Mouse (Mus musculus) brain, embryonic 14.5 days (tissue): Measurements from ENCODE around the gene Tefm. TPM values are rescaled to one million over a fixed set of nuclear protein-coding genes. Genes with fewer than 3 reads are reported as not detected.

Experiments used
- DNase-seq: peaks from one replicate; pipeline ENCODE4 v3.0.0-alpha.2; 2011; ENCODE audit warnings: low read depth
- CTCF ChIP-seq: fragments of 200-500 bp; IDR thresholded peaks from 2 replicates; pipeline ENCODE4 v1.5.1; 2012; ENCODE audit warnings: inconsistent platforms, mild to moderate bottlenecking, moderate library complexity, borderline replicate concordance; ENCODE audit not compliant: insufficient read depth, insufficient read length; ENCODE audit errors: extremely low read depth
- POLR2A ChIP-seq: fragments of 200-500 bp; IDR thresholded peaks from 2 replicates; pipeline ENCODE4 v1.6.1; 2012; ENCODE audit warnings: mild to moderate bottlenecking, inconsistent platforms, borderline replicate concordance; ENCODE audit not compliant: poor library complexity, insufficient read depth, insufficient read length, severe bottlenecking; ENCODE audit errors: extremely low read depth
- polyA plus RNA-seq: library from polyadenylated mRNA; depleted of rRNA; stranded (reverse); fragments of >200 nt; gene quantifications from 2 replicates; pipeline ENCODE4 v1.2.3, GENCODE M21; 2012

The Tefm gene
- polyA plus RNA-seq, 1 experiment, result 12.0 TPM

- no peak for DNase-seq
- TF ChIP-seq POLR2A (no peak), CTCF (no peak)
Measured at GRCm38 (mm10) chr11:80171884-80172283, 29.9 kb upstream of the Tefm start.

- no peak for DNase-seq
- TF ChIP-seq CTCF, result no peak
- TF ChIP-seq POLR2A, result no peak
Measured at GRCm38 (mm10) chr11:80170351-80170750, 28.4 kb upstream of the Tefm start.

DNA sequence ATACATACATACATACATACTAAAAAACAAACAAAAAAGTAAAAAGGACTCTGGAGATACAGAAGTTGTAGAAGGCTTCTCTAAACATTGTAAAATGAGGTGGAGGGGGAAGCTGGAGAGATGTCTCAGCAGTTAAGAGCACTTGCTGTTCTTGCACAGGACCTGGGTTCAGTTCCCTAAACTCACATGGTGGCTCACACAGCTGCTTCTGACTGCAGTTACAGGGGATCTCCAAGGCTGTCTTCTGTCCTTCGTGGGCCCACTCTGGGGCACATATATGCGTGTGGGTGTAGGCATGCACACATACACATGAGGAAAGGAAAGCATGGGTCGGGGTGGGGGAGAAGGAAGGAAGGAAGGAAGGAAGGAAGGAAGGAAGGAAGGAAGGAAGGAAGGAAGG lies 27.7 kb upstream of the Tefm start:
- TF ChIP-seq CTCF (no peak), POLR2A (no peak)
- DNase-seq, result no peak

DNA sequence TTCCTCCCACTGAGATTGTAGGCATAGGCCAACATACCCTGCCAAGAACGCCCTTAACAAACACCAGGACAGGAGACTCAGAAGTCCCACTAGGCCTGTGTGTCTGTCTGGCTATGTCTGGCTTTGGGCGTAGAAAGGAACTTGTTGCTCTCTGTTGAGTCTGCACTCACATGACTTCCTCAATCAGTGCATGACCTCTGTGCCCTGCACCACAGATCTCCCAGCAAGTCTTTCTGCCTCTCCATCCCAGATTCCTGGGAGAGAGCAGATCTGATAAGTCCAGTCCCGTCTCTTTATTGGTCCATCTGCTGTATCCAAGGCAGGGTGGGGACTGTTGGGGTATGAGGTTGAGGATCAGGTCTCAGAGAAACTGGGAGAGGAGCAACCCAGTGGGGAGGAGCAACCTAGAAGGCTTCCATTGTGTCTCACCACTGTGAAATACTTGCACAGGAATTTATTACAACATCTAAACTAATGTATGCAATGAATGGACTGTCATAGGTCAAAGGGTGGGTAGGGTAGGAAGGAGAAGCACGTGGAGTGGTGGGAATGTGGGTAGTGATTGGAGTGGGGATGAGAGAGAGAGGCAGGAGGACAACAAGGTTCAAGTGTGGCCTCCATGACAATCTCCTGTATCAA lies 26.8 kb upstream of the Tefm start:
- DNase-seq, result no peak
- no peak for TF ChIP-seq POLR2A
- no peak for TF ChIP-seq CTCF

DNA sequence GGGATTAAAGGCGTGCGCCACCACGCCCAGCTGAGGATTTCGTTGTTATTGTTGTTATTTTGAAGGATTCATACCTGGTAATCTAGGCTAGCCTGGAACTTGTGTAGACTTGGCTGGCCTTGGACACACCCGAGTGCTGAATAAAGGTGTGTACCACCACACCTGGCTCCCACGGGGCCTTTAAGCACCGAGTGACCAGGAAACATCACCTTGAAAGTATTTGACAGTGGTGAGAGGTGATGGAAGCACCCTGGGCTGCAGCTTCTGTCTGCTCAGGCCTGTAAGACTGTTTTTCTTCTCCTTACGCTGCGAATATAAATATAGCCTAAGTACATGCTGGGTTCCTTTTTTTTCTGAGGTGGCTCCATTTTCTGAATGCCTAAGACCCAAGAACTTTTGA lies 26.1 kb upstream of the Tefm start:
- TF ChIP-seq POLR2A, result no peak
- TF ChIP-seq CTCF, result no peak
- no peak for DNase-seq

DNA sequence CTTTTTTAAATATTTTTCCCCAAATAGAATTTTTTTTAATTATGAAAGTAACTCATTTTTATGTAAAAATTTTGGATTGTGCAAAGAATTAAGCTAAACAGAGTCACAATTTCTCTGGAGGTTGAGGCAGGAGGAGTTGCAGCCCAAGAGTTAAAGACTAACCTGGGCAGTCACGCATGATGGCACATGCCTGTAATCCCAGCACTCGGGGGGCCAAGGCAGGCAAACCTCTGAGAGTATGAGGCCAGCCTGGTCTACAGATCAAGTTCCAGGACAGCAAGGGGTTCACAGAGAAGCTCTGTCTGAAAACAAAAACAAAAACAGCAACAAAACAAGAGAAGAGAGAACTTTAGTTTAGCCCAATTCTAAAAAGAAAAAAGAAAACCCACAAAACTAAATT lies 22.2 kb upstream of the Tefm start:
- TF ChIP-seq POLR2A (no peak), CTCF (no peak)
- no peak for DNase-seq

DNA sequence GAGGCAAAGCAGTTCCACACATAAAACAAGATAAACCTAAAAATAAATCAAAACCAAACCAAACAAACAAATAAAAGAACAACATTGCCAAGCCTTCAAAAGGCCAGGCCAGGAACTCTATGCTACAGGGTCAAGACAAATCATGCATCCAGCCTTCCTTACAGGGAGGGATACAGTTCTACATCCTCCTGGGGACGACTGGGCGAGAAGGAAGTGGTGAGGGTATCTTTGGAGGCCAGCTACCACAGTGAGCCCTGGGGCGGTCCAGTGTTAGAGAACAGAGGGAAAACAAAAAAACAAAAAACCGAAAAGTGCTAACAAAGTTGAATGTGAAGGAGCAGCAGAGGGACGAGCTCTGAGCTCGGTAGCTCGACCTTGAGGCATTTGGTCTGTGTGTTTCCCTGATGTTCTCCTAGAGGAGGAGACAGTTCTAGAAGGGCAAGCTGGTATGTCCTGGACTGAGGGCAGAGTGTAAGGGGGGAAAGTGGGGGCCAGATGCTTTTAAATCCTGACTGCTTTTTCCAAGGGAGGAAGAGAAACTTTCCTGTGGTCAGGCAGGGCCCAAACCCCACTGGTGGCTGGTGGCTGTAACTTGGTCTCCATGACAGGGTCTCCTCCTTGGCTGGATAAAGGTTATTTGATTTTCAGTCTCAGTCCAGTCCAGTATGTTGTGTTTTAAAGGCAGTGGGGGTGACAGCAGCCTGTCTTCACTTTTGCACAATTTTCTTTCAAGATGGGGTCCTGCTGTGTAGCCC lies 21.6 kb upstream of the Tefm start:
- DNase-seq, result no peak
- TF ChIP-seq POLR2A (no peak), CTCF (no peak)

GRCm38 (mm10) chr11:80161041-80161440 lies 19.1 kb upstream of the Tefm start:
- no peak for DNase-seq
- TF ChIP-seq POLR2A (no peak), CTCF (no peak)

- TF ChIP-seq CTCF, result no peak
- no peak for TF ChIP-seq POLR2A
- no peak for DNase-seq
Measured at GRCm38 (mm10) chr11:80159018-80159417, 17.0 kb upstream of the Tefm start.

GRCm38 (mm10) chr11:80156841-80157240 lies 14.9 kb upstream of the Tefm start:
- DNase-seq, result no peak
- TF ChIP-seq POLR2A, result no peak
- no peak for TF ChIP-seq CTCF

DNA sequence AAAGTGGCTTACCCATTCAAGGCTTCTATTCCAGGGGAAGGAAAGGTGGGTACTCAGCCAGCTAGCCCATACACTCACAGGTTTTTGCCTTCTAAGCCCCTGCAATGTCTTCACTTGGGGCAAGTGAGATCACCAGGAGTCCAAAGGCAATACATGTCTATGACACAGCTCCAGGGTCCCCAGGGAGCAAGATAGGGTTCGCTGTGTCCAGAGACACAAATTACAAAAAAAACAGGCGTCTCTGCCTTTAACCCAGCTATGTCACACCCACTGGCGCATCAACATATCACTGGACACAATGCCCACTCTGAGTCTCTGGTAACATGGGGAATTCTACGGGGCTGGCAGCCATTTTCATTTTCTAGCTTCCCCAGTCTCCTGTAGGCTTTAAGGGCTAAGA lies 14.0 kb upstream of the Tefm start:
- no peak for TF ChIP-seq POLR2A
- TF ChIP-seq CTCF, result no peak
- no peak for DNase-seq

DNA sequence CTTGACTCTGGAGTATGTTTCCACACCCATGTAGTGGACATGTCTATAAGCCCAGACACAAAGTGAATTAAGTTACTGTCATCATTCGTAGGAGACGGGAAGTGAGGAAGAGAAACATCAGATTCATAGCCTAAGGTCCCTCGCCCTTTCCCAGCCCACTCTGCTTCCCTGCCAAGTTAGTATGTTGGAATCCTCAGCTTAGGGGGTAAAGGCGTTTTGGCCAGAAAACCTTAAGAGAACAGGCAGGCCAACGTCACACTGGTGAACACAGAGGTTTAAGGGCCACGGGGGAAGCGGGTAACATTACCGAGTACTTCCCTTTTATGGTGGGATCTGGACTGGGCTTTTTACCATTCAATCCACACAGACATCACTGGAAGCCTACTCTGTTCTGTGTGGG lies 13.6 kb upstream of the Tefm start:
- TF ChIP-seq CTCF (no peak), POLR2A (no peak)
- DNase-seq, result no peak

DNA sequence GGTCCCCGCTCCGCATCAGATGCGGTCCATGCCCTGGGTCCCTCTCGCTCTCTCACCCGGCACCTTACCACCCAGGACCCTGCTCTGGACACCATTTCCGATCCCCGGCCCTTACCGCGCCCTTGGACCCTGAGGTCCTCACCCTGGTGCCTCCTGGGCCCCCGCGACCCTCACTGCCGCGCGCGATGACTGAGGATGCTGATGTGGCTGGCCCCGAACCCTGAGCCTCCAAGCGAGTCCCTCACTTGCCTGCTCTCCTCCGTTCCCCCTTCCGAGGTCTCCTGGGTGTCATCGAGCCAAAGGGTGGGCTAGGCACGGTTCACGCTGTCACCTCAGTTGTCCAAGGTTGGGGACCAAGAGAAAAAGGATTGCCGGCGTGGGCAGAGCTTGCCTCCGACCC lies 12.5 kb upstream of the Tefm start:
- TF ChIP-seq POLR2A, result no peak
- TF ChIP-seq CTCF, result no peak
- no peak for DNase-seq
